Mouse (Mus musculus): ENCODE measurements around the gene Smo. TPM values are rescaled to one million over a fixed set of nuclear protein-coding genes. Genes with fewer than 3 reads are reported as not detected.

The Smo gene
- total and polyA plus RNA-seq, 2 experiments from 2014 or later, result 8.3 to 38.2 TPM

GRCm38 (mm10) chr6:29726576-29727200 lies 8.6 kb upstream of the Smo start:
- no peak overlapping the region for H3K9ac ChIP-seq
- H3K27ac ChIP-seq (ENCODE audit: low read depth, low read length), result no peak overlapping the region
- ATAC-seq (no peak), DNase-seq (no peak)
- H3K27me3 ChIP-seq (ENCODE audit: insufficient read depth, low read length), result no peaks in the 10 kb centered on the region
- H3K36me3 ChIP-seq (ENCODE audit: insufficient read depth), result no peaks in the 10 kb centered on the region
- no peak overlapping the region for H3K4me2 ChIP-seq (ENCODE audit: low read depth)
- H3K4me3 ChIP-seq (ENCODE audit: low read depth, low read length), result no peak overlapping the region
- WGBS, result 57% methylated on average over 1 of the region's 1 CpGs
- TF ChIP-seq CTCF (IDR thresholded peaks at IDR 0.05; ENCODE audit: low read depth), result no peak
- no peaks in the 10 kb centered on the region for H3K9me3 ChIP-seq (ENCODE audit: low read length)
- no peaks in the 10 kb centered on the region for H3K4me1 ChIP-seq (ENCODE audit: insufficient read depth)

GRCm38 (mm10) chr6:29728035-29728434 lies 7.3 kb upstream of the Smo start:
- Histone ChIP-seq H3K4me3 (ENCODE audit: low read depth, low read length) (no peak overlapping the region), H3K27ac (ENCODE audit: low read depth, low read length) (no peak overlapping the region), H3K9me3 (ENCODE audit: low read length) (no peaks in the 10 kb centered on the region), H3K4me1 (ENCODE audit: insufficient read depth) (no peaks in the 10 kb centered on the region), H3K4me2 (ENCODE audit: low read depth) (no peak overlapping the region), H3K27me3 (ENCODE audit: insufficient read depth, low read length) (no peaks in the 10 kb centered on the region), H3K36me3 (ENCODE audit: insufficient read depth) (no peaks in the 10 kb centered on the region), H3K9ac (no peak overlapping the region)
- no peak for DNase-seq
- ATAC-seq, result no peak
- WGBS, result 89% methylated on average over 3 of the region's 3 CpGs
- TF ChIP-seq CTCF (IDR thresholded peaks at IDR 0.05; ENCODE audit: low read depth), result no peak

DNA sequence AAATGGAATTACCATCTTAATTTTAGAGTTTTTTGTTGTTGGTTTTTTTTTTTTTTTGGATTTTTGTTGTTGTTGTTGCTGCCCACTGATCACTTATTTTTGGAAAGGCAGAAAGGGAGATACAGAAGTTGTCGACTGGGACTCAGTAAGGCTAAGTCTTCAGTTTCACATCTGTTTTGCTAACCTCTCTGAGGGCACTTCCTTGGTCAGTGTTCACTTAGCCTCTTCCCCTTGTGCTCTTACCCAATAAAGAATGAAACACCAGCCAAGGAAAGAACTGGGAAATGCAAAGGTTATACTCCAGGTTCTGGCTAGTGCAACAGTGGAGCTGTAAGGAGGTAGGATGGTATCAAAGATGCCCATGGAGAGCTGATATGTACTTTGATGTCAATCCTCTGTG lies 5.8 kb upstream of the Smo start:
- no peak for ATAC-seq
- no peak overlapping the region for H3K4me3 ChIP-seq (ENCODE audit: low read depth, low read length)

DNA sequence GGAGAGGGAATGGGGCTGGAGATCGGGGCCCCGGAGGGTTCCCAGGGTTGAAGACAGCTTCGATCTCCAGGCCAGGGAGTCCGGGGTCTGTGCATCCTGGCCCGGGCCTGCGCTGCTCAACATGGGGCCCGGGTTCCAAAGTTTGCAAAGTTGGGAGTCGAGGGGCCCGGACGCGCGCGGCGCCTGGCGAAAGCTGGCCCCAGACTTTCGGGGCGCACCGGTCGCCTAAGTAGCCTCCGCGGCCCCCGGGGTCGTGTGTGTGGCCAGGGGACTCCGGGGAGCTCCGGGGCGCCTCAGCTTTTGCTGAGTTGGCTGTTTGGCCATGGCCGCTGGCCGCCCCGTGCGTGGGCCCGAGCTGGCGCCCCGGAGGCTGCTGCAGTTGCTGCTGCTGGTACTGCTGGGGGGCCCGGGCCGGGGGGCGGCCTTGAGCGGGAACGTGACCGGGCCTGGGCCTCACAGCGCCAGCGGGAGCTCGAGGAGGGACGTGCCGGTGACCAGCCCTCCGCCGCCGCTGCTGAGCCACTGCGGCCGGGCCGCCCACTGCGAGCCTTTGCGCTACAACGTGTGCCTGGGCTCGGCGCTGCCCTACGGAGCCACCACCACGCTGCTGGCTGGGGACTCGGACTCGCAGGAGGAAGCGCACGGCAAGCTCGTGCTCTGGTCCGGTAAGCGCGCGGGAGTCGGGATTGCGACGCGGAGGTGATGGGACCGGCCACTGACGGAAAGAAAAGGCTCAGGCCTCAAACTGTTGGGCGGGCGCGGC lies 567 bp downstream of the Smo start:
- Histone ChIP-seq H3K27me3 (ENCODE audit: insufficient read depth, low read length) (no peaks in the 10 kb centered on the region), H3K4me3 (ENCODE audit: low read depth, low read length) (peak overlapping the region; percentile 65), H3K27ac (ENCODE audit: low read depth, low read length) (peak overlapping the region; percentile 78), H3K9me3 (ENCODE audit: low read length) (no peaks in the 10 kb centered on the region), H3K4me2 (ENCODE audit: low read depth) (peak overlapping the region; percentile 97), H3K4me1 (ENCODE audit: insufficient read depth) (no peaks in the 10 kb centered on the region; the same call in 1 of the 2 replicates), H3K36me3 (ENCODE audit: insufficient read depth) (no peaks in the 10 kb centered on the region), H3K9ac (peak overlapping the region; percentile 64)
- TF ChIP-seq CTCF (IDR thresholded peaks at IDR 0.05; ENCODE audit: low read depth), result no peak
- no peak for DNase-seq
- peak; percentile 66 for ATAC-seq
- under 1% methylated on average over 71 of the region's 75 CpGs for WGBS

More for the DNA sequence above, 5.8 kb upstream of the Smo start:
- Histone ChIP-seq H3K4me1 (ENCODE audit: insufficient read depth) (no peaks in the 10 kb centered on the region), H3K27ac (ENCODE audit: low read depth, low read length) (no peak overlapping the region), H3K36me3 (ENCODE audit: insufficient read depth) (no peaks in the 10 kb centered on the region), H3K27me3 (ENCODE audit: insufficient read depth, low read length) (no peaks in the 10 kb centered on the region), H3K9me3 (ENCODE audit: low read length) (no peaks in the 10 kb centered on the region), H3K4me2 (ENCODE audit: low read depth) (no peak overlapping the region), H3K9ac (no peak overlapping the region)
- 89% methylated on average over 1 of the region's 1 CpGs for WGBS
- TF ChIP-seq CTCF (IDR thresholded peaks at IDR 0.05; ENCODE audit: low read depth), result no peak
- DNase-seq, result no peak

- Histone ChIP-seq H3K4me1 (ENCODE audit: insufficient read depth) (no peaks in the 10 kb centered on the region; the same call in 1 of the 2 replicates), H3K9ac (peak overlapping the region; percentile 64), H3K27ac (ENCODE audit: low read depth, low read length) (no peak overlapping the region), H3K9me3 (ENCODE audit: low read length) (no peaks in the 10 kb centered on the region), H3K27me3 (ENCODE audit: insufficient read depth, low read length) (no peaks in the 10 kb centered on the region), H3K36me3 (ENCODE audit: insufficient read depth) (no peaks in the 10 kb centered on the region), H3K4me3 (ENCODE audit: low read depth, low read length) (peak overlapping the region; percentile 65), H3K4me2 (ENCODE audit: low read depth) (peak overlapping the region; percentile 97)
- WGBS, result 16% methylated on average over 13 of the region's 13 CpGs
- DNase-seq (no peak), ATAC-seq (no peak)
- no peak for TF ChIP-seq CTCF (IDR thresholded peaks at IDR 0.05; ENCODE audit: low read depth)
Measured at GRCm38 (mm10) chr6:29736610-29737458, 1.5 kb downstream of the Smo start.

- peaks cover 3% of the 10 kb centered on the region; the same call in 1 of the 2 replicates for H3K4me1 ChIP-seq (ENCODE audit: insufficient read depth)
- H3K27me3 ChIP-seq (ENCODE audit: insufficient read depth, low read length), result no peaks in the 10 kb centered on the region
- H3K27ac ChIP-seq (ENCODE audit: low read depth, low read length), result no peak overlapping the region
- no peak for TF ChIP-seq CTCF (IDR thresholded peaks at IDR 0.05; ENCODE audit: low read depth)
- DNase-seq (peak; percentile 42), ATAC-seq (peak; percentile 45; the same call in 1 of the 2 replicates)
- H3K4me3 ChIP-seq (ENCODE audit: low read depth, low read length), result no peak overlapping the region
- H3K36me3 ChIP-seq (ENCODE audit: insufficient read depth), result no peaks in the 10 kb centered on the region
- H3K4me2 ChIP-seq (ENCODE audit: low read depth), result no peak overlapping the region
- H3K9ac ChIP-seq, result no peak overlapping the region
- H3K9me3 ChIP-seq (ENCODE audit: low read length), result peaks cover 9% of the 10 kb centered on the region
- WGBS, result 78% methylated on average over 3 of the region's 3 CpGs
Measured at GRCm38 (mm10) chr6:29751466-29752152, 16.3 kb downstream of the Smo start.

All from forebrain, postnatal 0 days (tissue).